8 mouse cellular contexts compared by ENCODE assay signal in the genomic region with DNA sequence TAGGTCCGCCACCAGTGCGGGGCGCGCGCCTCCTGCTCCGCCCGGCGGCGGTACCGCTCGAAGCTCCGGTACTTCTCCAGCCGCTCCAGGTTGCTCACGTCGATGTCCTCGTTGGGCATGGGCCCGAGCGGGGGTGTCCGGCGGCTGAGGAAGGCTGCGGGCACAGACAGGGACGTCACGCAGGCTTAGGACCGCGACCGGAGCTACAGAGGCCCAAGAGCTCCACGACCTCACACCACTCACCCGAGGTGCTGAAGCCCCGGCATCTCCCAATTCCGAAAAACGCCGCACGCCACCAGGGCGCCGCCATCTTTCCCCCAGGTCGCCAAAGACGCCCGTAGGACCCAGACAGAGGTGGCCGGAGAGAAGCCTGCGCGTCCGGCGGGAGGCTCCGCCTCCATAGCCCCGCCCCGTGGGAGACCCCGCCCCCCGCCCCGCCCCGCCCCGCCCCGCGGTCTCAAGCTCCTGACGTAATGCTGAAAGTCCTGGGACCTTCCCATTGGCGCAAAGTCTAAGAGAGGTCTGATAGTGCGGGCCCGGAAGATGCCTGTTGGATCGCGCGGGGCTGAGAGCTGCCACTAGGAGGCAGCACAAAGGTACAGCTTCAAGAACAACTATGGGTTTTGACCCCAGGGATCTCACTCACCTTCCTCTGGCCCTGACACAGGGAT. TPM values are rescaled to one million over a fixed set of nuclear protein-coding genes. Genes with fewer than 3 reads are reported as not detected.
DNase-seq lines count a peak whose midpoint lies in the region; ATAC-seq lines count a peak whose summit lies in the region.

Mrpl38 (minus strand) TSS at position 401 of the 671 bp plus-strand sequence.

- peak within 1 kb of the TSS; percentile 99 for H3K4me3 ChIP-seq in intestine, embryonic 14.5 days (ENCODE audit: low read depth, low read length)

- peaks cover 6% of the 10 kb centered on the region; the same call in 1 of the 2 replicates for H3K4me1 ChIP-seq in intestine, embryonic 14.5 days (replicated peaks; ENCODE audit: control insufficient read depth, insufficient read depth, low read length)

- DNase-seq in adrenal gland, adult (ENCODE audit: inconsistent age in 2 of 2, low spot score in 1 of 2): peak; percentile 91 to 96
- peak; percentile 98 for DNase-seq in embryo, embryonic 10.5 days (ENCODE audit: low spot score)
- peak; percentile 92 for DNase-seq in gastrocnemius, postnatal 25 days
- peak; percentile 98 for DNase-seq in intestine, embryonic 14.5 days (ENCODE audit: low spot score)
- DNase-seq in left cerebral cortex, postnatal 14 days (ENCODE audit: low spot score in 2 of 2): peak; percentile 81 to 90
- DNase-seq in mesoderm, embryonic 11.5 days (ENCODE audit: low read depth, low spot score): peak; percentile 97
- DNase-seq in right cerebral cortex, postnatal 36 days (ENCODE audit: low spot score in 2 of 2): peak; percentile 71 to 75
- DNase-seq in yolk sac, embryonic 10.5 days (ENCODE audit: low spot score): peak; percentile 97

- H3K27ac ChIP-seq in intestine, embryonic 14.5 days (ENCODE audit: low read depth): peak within 1 kb of the TSS; percentile 57; the same call in 1 of the 2 replicates

- peak; percentile 96 for ATAC-seq in intestine, embryonic 14.5 days (replicated peaks; ENCODE audit: low FRiP score, low TSS enrichment, low read depth)

- peak within 1 kb of the TSS; percentile 78 for H3K9ac ChIP-seq in intestine, embryonic 14.5 days (ENCODE audit: low read length)

- peak within 1 kb of the TSS; percentile 66 for H3K4me2 ChIP-seq in intestine, embryonic 14.5 days (ENCODE audit: low read length)

- intact Hi-C loops in left cerebral cortex, postnatal 14 days (cut with DNase I): no loop called here

- no peaks in the 10 kb centered on the region for H3K27me3 ChIP-seq in intestine, embryonic 14.5 days (replicated peaks; ENCODE audit: control insufficient read depth, insufficient read depth, low read length)

- H3K36me3 ChIP-seq in intestine, embryonic 14.5 days (ENCODE audit: control insufficient read depth, insufficient read depth, low read length): peaks cover 36% of the 10 kb centered on the region

- no peaks in the 10 kb centered on the region for H3K9me3 ChIP-seq in intestine, embryonic 14.5 days (ENCODE audit: control insufficient read depth, low read length)

- WGBS in intestine, embryonic 14.5 days: under 1% methylated on average over 57 of the region's 60 CpGs

RNA-seq across cellular contexts. Expression of gene Mrpl38, which starts in this region (rescaled TPM):
- total RNA-seq in gastrocnemius, postnatal 25 days (2021): 10 to 100 TPM; 48.7 to 50.8 TPM
- 111 and 113 TPM in 2 replicates for polyA plus RNA-seq in intestine, embryonic 14.5 days (2014; fragmentation: Nextera tagmentation; extraction: Ambion mirVana)
- 10 to 100 TPM; 51.1 to 56.1 TPM for total RNA-seq in left cerebral cortex, postnatal 14 days (2021)

Comparison
In these comparisons a context has a peak if more than half of its experiments do, and no peak if none do; other contexts are left out.
1. Peak in every context shown above with its lines: DNase-seq, ATAC-seq, H3K4me3 ChIP-seq and H3K27ac ChIP-seq.